Mouse (Mus musculus) cerebellum, adult 2 months (tissue): ENCODE data around the gene Ppp1r9b. TPM values are rescaled to one million over a fixed set of nuclear protein-coding genes. Genes with fewer than 3 reads are reported as not detected.

Experiments used
- DNase-seq, 2 experiments: peaks; one replicate each; pipeline ENCODE4 v3.0.0; 2021
- H3K27ac ChIP-seq: fragments of 200-500 bp; 2 replicates; pipeline ENCODE4 v1.5.1; 2012; ENCODE audit warnings: low read length, control low read depth, inconsistent platforms; ENCODE audit not compliant: insufficient read depth
- H3K27me3 ChIP-seq: fragments of 200-500 bp; 2 replicates; pipeline ENCODE4 v1.6.1; 2012; ENCODE audit warnings: inconsistent platforms, mild to moderate bottlenecking, low read length, moderate library complexity; ENCODE audit not compliant: control insufficient read depth, insufficient read depth
- H3K4me1 ChIP-seq: fragments of 200-500 bp; 2 replicates; pipeline ENCODE4 v1.6.1; 2011; ENCODE audit warnings: low read length; ENCODE audit not compliant: control insufficient read depth, insufficient read depth
- H3K4me3 ChIP-seq: fragments of 200-500 bp; replicated peaks from 2 replicates; pipeline ENCODE3; 2011; ENCODE audit warnings: mild to moderate bottlenecking, low read depth, low read length, control low read depth; ENCODE audit not compliant: insufficient read depth
- CTCF ChIP-seq: fragments of 200-500 bp; IDR thresholded peaks from 2 replicates; pipeline ENCODE4 v1.5.1; 2011; ENCODE audit warnings: low read depth, mild to moderate bottlenecking, control low read depth, low read length, moderate library complexity, borderline replicate concordance; ENCODE audit not compliant: insufficient read depth
- POLR2A ChIP-seq: fragments of 200-500 bp; IDR thresholded peaks from 2 replicates; pipeline ENCODE4 v1.6.1; 2011; ENCODE audit warnings: low read length, control low read depth, borderline replicate concordance; ENCODE audit not compliant: insufficient read depth
- WGBS: fragments of 180-500 bp; shearing (Covaris S2); methylation state at CpG from one replicate; pipeline ENCODE4 v1.1.7; 2018; 5-methylcytosine and 5-hydroxymethylcytosine counted together
- polyA plus RNA-seq: library from polyadenylated mRNA; depleted of rRNA; stranded (reverse); fragments of >200 nt; gene quantifications from 2 replicates; pipeline ENCODE4 v1.2.3, GENCODE M21; 2012

Ppp1r9b gene
- polyA plus RNA-seq, 1 experiment, result 153 TPM

DNA sequence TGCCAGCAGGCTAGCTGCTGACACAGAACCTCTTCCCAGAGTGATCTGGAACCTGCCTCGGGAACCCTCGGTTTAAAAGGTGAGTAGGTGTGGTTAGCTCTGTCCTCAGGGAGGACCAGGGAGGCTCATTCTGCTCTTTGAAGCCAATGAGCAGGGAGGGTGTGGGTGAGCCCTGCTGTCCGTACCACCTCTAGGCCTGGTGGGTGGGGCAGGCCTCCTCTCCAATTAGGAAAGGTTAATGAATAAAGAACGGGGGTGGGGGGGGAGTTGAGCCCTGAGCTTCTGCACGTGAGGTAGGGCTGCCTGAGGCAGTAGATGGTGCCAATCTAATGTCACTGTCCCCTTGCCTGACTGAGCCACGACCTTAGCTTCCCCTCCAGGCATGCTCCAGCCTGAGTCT, 42.1 kb downstream of the Ppp1r9b start:
- H3K27me3 ChIP-seq, result no peaks in the 10 kb centered on the region
- H3K4me3 ChIP-seq, result no peak overlapping the region
- WGBS, result 14% methylated on average over 6 of the region's 6 CpGs
- H3K4me1 ChIP-seq, result peaks cover 81% of the 10 kb centered on the region
- peak overlapping the region; percentile 35 for H3K27ac ChIP-seq
- TF ChIP-seq CTCF, result no peak
- no peak for TF ChIP-seq POLR2A
- peak; percentile 19 to 35 for DNase-seq

DNA sequence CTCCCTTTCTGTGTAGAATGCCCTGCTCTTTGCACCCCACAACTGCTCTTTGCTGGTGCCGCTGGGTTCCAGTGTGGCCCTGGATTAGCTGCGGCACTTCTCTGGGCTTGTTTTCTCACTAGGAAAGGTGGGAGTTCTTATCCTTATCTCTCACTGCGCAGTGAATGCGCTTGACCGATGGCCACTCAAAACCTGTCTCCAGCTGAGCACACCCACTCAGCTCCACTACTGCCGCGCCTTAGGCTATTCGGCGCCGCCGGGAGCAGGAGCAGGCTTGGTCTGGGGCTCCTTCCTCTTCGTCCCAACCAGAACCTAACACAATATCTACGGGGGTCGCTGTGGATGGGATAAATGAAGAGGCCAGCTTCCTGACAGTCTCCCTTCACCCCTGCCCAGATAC, 42.8 kb downstream of the Ppp1r9b start:
- Histone ChIP-seq H3K4me3 (no peak overlapping the region), H3K27me3 (no peaks in the 10 kb centered on the region), H3K4me1 (peaks cover 81% of the 10 kb centered on the region), H3K27ac (no peak overlapping the region)
- TF ChIP-seq CTCF, result no peak
- no peak for TF ChIP-seq POLR2A
- WGBS, result 89% methylated on average over 14 of the region's 14 CpGs
- peak in 1 of 2 experiments; percentile 27 for DNase-seq

DNA sequence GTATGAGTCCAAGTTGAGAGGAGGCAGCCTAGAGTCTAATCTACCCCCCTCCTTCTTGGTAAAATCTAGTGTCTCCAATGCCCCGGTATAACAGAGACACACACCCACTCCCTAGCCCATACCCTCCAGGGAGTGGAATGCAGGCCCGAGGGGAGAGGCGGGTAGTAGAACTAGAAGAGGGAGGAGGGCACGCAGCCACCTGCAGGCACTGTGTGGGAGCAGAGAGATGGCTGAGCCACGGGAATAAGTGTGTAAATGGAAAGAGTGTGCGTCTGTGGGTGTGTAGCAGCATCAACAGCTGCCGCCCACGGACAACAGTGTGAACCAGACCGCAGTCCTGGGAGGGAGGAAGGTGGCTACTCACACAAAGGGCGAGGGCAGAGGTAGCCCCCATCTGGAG, 44.1 kb downstream of the Ppp1r9b start:
- H3K4me3 ChIP-seq, result no peak overlapping the region
- peaks cover 77% of the 10 kb centered on the region for H3K4me1 ChIP-seq
- no peaks in the 10 kb centered on the region for H3K27me3 ChIP-seq
- DNase-seq, result peak; percentile 22 to 39
- WGBS, result 51% methylated on average over 10 of the region's 10 CpGs
- TF ChIP-seq CTCF (no peak), POLR2A (no peak)
- H3K27ac ChIP-seq, result 0 out of 2 replicates have a peak overlapping the region, but pooled peaks have one; percentile 0

DNA sequence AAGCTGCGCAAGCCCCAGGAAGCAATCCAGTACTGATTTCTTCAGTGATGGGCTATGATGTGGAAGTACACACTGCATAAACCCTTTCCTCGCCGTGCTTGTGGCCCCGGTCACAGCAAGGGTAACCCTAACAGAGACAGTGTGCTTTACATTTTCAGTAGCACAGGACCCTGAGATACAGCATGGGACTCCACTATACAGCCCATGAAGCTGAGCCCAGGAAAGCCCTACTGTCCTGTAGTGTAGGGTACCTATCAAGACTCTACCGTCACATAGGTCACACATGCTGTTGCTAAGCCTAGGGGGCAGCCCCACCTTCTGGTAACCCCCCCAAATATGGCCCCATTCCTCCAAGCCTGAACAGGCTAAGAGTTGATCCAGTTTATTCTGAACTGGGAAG, 45.7 kb downstream of the Ppp1r9b start:
- Histone ChIP-seq H3K4me3 (no peak overlapping the region), H3K27ac (peak overlapping the region; percentile 92), H3K27me3 (no peaks in the 10 kb centered on the region), H3K4me1 (peaks cover 76% of the 10 kb centered on the region)
- 90% methylated on average over 5 of the region's 5 CpGs for WGBS
- peak in 1 of 2 experiments; percentile 30 for DNase-seq
- TF ChIP-seq POLR2A (no peak), CTCF (no peak)

DNA sequence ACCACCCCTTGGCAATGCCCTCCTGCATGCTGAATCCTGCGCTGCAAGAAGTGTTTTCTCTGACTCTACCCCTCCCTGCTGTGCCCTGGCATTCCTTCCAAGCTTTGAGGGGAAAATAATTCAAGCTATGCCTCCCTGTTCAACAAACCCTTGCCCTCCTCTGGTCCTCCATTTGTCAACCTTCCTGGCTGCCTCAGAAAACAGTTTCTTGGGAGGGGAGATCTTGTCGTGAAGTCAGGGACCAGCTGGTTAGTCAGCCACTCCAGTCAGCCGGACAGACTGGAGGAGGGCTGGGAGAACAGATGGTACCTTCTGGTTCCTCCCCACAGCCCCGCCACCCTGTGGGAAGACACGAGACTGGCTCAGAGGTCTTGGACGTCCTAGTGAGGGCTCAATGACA, 46.5 kb downstream of the Ppp1r9b start:
- DNase-seq, result peak; percentile 86 to 92
- Histone ChIP-seq H3K27ac (peak overlapping the region; percentile 92), H3K27me3 (no peaks in the 10 kb centered on the region), H3K4me3 (peak overlapping the region; percentile 5), H3K4me1 (peaks cover 70% of the 10 kb centered on the region)
- peak; percentile 19; the same call in 1 of the 2 replicates for TF ChIP-seq CTCF
- no peak for TF ChIP-seq POLR2A
- WGBS, result 10% methylated on average over 6 of the region's 6 CpGs

DNA sequence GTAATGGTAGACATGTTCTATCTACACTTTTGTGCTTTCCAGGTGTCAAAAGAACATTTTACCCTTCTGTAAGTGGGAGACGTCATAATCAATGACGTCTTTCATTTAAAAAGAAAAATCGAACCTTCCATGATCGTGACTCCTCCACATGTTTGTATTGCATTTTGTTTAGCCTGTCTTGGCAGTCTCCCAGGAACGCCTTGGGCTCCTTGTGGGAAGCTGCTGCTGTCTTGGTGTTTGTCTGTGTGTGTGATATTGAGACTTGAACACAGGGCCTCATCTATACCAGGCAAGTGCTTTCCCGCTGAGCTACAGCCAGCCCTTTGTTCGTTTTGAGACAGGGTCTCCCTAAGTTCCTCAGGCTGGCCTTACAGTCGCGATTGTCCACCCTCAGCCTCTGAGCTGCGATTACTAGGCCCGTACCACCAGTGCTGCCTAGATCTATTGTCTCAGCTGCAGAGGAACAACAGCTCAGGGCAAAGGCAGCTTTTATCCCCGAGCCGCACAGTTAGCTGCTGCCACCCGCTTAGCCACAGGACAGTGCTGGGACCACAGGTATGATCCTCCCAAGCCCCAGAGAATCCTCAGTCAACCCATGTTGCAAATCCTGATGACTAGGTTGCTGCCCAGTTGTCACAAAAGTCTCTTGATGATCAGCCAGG, 47.5 kb downstream of the Ppp1r9b start:
- TF ChIP-seq POLR2A (no peak), CTCF (no peak)
- Histone ChIP-seq H3K27me3 (no peaks in the 10 kb centered on the region), H3K4me3 (no peak overlapping the region), H3K27ac (peak overlapping the region; percentile 92), H3K4me1 (peaks cover 61% of the 10 kb centered on the region)
- WGBS, result 53% methylated on average over 14 of the region's 14 CpGs
- DNase-seq, result peak; percentile 44 to 51

DNA sequence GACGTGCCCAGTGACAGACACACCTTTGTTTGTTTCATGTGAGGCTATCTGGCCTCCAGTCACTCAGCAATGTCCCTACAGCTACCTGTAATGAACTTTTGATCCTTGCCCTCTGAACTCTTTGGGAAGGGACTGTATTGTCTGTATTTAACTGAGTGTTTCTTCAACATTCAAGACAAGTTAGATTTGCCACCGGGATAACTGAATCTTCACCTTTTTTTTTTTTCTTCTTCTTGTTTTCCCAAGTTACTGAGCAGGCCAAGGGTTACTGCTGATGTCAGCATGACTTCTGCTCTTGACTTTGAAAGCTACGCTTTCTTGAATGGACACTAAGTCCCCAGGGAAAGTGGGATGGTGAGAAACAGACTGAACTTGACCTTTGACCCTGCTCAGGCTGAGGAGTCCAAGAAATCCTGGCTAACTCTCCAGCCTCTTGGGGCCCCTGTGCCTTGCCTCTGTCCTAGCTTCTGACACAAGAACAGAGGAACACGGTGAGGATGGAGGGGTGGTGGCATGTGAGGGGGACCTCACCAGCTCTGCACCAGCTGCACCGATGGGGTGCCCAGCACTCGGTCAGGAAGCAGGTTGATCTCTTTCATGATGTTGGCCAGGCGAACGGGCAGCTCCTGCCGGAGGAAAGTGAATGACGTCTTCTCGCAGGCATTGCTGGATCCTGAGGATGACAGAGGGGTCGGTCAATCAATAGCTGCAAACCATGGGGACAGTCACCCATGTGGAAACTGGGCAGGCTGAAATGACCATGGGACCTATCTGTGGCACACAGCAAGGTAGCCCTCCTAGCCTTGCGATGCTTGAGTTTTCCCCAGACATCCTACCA, 48.2 kb downstream of the Ppp1r9b start:
- Histone ChIP-seq H3K27ac (peak overlapping the region; percentile 100), H3K27me3 (no peaks in the 10 kb centered on the region), H3K4me1 (peaks cover 54% of the 10 kb centered on the region), H3K4me3 (peak overlapping the region; percentile 80)
- TF ChIP-seq CTCF (no peak), POLR2A (no peak)
- WGBS, result 20% methylated on average over 13 of the region's 13 CpGs
- peak; percentile 45 to 55 for DNase-seq
